Mouse (Mus musculus): ENCODE measurements around the gene Fnbp1l.

DNA sequence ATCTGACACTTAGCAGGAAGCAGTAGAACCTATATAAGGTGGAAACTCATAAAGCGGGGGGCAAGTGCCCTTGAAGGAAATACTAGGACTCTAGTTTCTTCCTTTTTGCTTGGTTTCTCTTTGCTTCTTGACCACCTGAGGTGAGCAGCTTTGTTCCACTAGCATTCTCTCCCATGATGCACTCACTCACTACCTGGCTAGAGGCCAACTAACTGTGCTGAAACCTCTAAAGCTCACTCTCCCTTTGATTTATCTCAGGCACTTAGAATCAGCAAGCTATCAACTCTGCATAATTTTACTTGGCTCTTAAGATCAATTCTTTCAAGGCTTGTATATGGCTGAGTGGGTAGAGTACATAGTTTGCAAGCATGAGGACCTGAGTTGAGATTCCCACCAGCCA lies 17.1 kb downstream of the Fnbp1l start:
- TF ChIP-seq CTCF (IDR thresholded peaks at IDR 0.05; ENCODE audit: low read depth) (no peak), EP300 (IDR thresholded peaks at IDR 0.05; ENCODE audit: low read depth) (no peak)
